9 mouse cellular contexts compared by ENCODE assay signal in the genomic region with DNA sequence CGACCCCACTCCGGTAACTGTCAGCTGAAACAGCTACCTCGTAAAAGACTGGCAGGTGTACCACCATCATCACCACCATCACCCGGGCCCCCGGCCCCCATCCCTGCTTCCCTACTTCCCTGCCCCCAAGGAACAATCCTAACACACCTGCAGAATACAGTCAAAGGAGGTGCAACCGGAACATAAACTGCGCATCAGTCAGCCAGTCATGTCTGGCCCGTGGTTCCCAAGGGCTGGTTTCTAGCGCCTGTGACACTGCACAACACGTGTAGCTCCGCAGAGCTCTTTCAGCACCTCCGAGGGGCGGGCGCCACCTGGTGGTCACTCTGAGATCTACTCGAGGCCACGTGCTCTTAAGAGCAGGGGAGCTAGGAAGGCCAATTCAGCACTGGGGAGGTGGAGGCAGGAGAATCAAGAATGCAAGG. TPM values are rescaled to one million over a fixed set of nuclear protein-coding genes. Genes with fewer than 3 reads are reported as not detected.
DNase-seq lines count a peak whose midpoint lies in the region; ATAC-seq and TF ChIP-seq lines count a peak whose summit lies in the region.
"Had no signal": no experiment of that assay in that cellular context is flagged by ENCODE, and none has a peak within 500 bp of the region (broad histone marks: within the 10 kb centered on the region; RNA-seq: fewer than 3 reads in every experiment).

No protein-coding gene starts in this region.

- no peaks in the 10 kb centered on the region for H3K27me3 ChIP-seq in E14TG2a.4 (ENCODE audit: insufficient read depth, low read length)
- H3K27me3 ChIP-seq in forebrain, embryonic 14.5 days (replicated peaks; ENCODE audit: control insufficient read depth, insufficient read depth, low read length), result no peaks in the 10 kb centered on the region
- H3K27me3 ChIP-seq in lung, embryonic 14.5 days (ENCODE audit: insufficient read depth, low read length), result no peaks in the 10 kb centered on the region
- no peaks in the 10 kb centered on the region for H3K27me3 ChIP-seq in thymus, adult 2 months (ENCODE audit: control insufficient read depth, insufficient read depth, low read length)
- H3K27me3 ChIP-seq: heart, embryonic 15.5 days had no signal

- DNase-seq in c-Kit-positive CD71-positive TER-119-positive erythroid progenitor cells, embryonic 14.5 days (ENCODE audit: low spot score), result peak; percentile 68
- peak; percentile 93 for DNase-seq in forebrain, embryonic 14.5 days (ENCODE audit: low spot score)
- peak; percentile 94 for DNase-seq in heart, postnatal 4 days
- peak; percentile 82 to 95 for DNase-seq in layer of hippocampus, adult 2 months (ENCODE audit: low spot score in 2 of 2)
- DNase-seq in lung, embryonic 14.5 days, result peak; percentile 97
- peak; percentile 90 for DNase-seq in thymus, adult 2 months

- peaks cover 16% of the 10 kb centered on the region; the same call in 1 of the 2 replicates for H3K36me3 ChIP-seq in E14TG2a.4 (ENCODE audit: insufficient read depth, low read length)
- H3K36me3 ChIP-seq in forebrain, embryonic 14.5 days (ENCODE audit: control insufficient read depth, insufficient read depth, low read length), result no peaks in the 10 kb centered on the region
- H3K36me3 ChIP-seq in lung, embryonic 14.5 days (ENCODE audit: insufficient read depth), result no peaks in the 10 kb centered on the region
- H3K36me3 ChIP-seq in thymus, adult 2 months (ENCODE audit: control insufficient read depth, insufficient read depth, low read length), result no peaks in the 10 kb centered on the region
- H3K36me3 ChIP-seq: heart, embryonic 15.5 days had no signal

- no peak for TF ChIP-seq POLR2A in olfactory bulb, adult 2 months (IDR thresholded peaks at IDR 0.05; ENCODE audit: insufficient read depth, low read depth, low read length)
- no peak for TF ChIP-seq POLR2A in thymus, adult 2 months (IDR thresholded peaks at IDR 0.05; ENCODE audit: control insufficient read depth, extremely low read depth, insufficient read depth, low read length, poor library complexity)

- TF ChIP-seq CTCF in E14TG2a.4 (conservative IDR thresholded peaks at IDR 0.05; ENCODE audit: low read length), result peak; percentile 63
- TF ChIP-seq CTCF in layer of hippocampus, adult 2 months (conservative IDR thresholded peaks at IDR 0.05), result peak; percentile 94
- peak; percentile 99 for TF ChIP-seq CTCF in lung, embryonic 14.5 days (IDR thresholded peaks at IDR 0.05; ENCODE audit: low read depth)
- TF ChIP-seq CTCF in olfactory bulb, adult 2 months (IDR thresholded peaks at IDR 0.05; ENCODE audit: insufficient read depth, low read depth, low read length), result peak; percentile 90
- TF ChIP-seq CTCF in thymus, adult 2 months (IDR thresholded peaks at IDR 0.05; ENCODE audit: borderline replicate concordance, control insufficient read depth, extremely low read depth, insufficient read depth, low read length, poor library complexity), result peak; percentile 95

- no peak overlapping the region for H3K27ac ChIP-seq in forebrain, embryonic 14.5 days (ENCODE audit: low read depth, low read length)
- no peak overlapping the region for H3K27ac ChIP-seq in layer of hippocampus, adult 2 months
- no peak overlapping the region for H3K27ac ChIP-seq in lung, embryonic 14.5 days (ENCODE audit: low read depth)
- H3K27ac ChIP-seq in olfactory bulb, adult 2 months (ENCODE audit: insufficient read depth, low read depth, low read length), result no peak overlapping the region
- no peak overlapping the region for H3K27ac ChIP-seq in thymus, adult 2 months (ENCODE audit: control insufficient read depth, insufficient read depth, low read length)
- H3K27ac ChIP-seq: heart, embryonic 15.5 days had no signal

- H3K4me2 ChIP-seq in forebrain, embryonic 14.5 days (ENCODE audit: low read length), result no peak overlapping the region
- no peak overlapping the region for H3K4me2 ChIP-seq in lung, embryonic 14.5 days
- H3K4me2 ChIP-seq: heart, embryonic 15.5 days had no signal

- peaks cover 88% of the 10 kb centered on the region for H3K4me1 ChIP-seq in E14TG2a.4 (replicated peaks; ENCODE audit: low read depth, low read length)
- H3K4me1 ChIP-seq in forebrain, embryonic 14.5 days (ENCODE audit: control insufficient read depth, insufficient read depth, low read length), result no peaks in the 10 kb centered on the region
- H3K4me1 ChIP-seq in lung, embryonic 14.5 days (ENCODE audit: insufficient read depth), result no peaks in the 10 kb centered on the region
- no peaks in the 10 kb centered on the region for H3K4me1 ChIP-seq in olfactory bulb, adult 2 months (ENCODE audit: control insufficient read depth, insufficient read depth, low read length)
- no peaks in the 10 kb centered on the region for H3K4me1 ChIP-seq in thymus, adult 2 months (replicated peaks; ENCODE audit: control insufficient read depth, insufficient read depth, low read length)
- H3K4me1 ChIP-seq: heart, embryonic 15.5 days had no signal

- ATAC-seq in forebrain, embryonic 14.5 days, result peak; percentile 95
- peak; percentile 91 for ATAC-seq in lung, embryonic 14.5 days (ENCODE audit: insufficient read depth)

- peak overlapping the region; percentile 84 for H3K4me3 ChIP-seq in E14TG2a.4 (replicated peaks; ENCODE audit: low read length)
- no peak overlapping the region for H3K4me3 ChIP-seq in forebrain, embryonic 14.5 days (ENCODE audit: low read depth, low read length)
- H3K4me3 ChIP-seq in layer of hippocampus, adult 2 months, result no peak overlapping the region
- no peak overlapping the region for H3K4me3 ChIP-seq in lung, embryonic 14.5 days (ENCODE audit: low read depth, low read length)
- H3K4me3 ChIP-seq in olfactory bulb, adult 2 months (ENCODE audit: insufficient read depth, low read depth, low read length), result no peak overlapping the region
- no peak overlapping the region for H3K4me3 ChIP-seq in thymus, adult 2 months (ENCODE audit: control insufficient read depth, insufficient read depth, low read length)
- H3K4me3 ChIP-seq: heart, embryonic 15.5 days had no signal

- H3K9ac ChIP-seq in forebrain, embryonic 14.5 days (ENCODE audit: low read length), result no peak overlapping the region
- no peak overlapping the region for H3K9ac ChIP-seq in lung, embryonic 14.5 days
- H3K9ac ChIP-seq: heart, embryonic 15.5 days had no signal

- H3K9me3 ChIP-seq in E14TG2a.4 (ENCODE audit: low read length), result peaks cover 31% of the 10 kb centered on the region
- H3K9me3 ChIP-seq in forebrain, embryonic 14.5 days (replicated peaks; ENCODE audit: control insufficient read depth, low read length), result no peaks in the 10 kb centered on the region
- H3K9me3 ChIP-seq in lung, embryonic 14.5 days (ENCODE audit: low read depth, low read length), result no peaks in the 10 kb centered on the region
- H3K9me3 ChIP-seq: heart, embryonic 15.5 days had no signal

- WGBS in forebrain, embryonic 14.5 days, result 32% methylated on average over 16 of the region's 16 CpGs
- 29% methylated on average over 16 of the region's 16 CpGs for WGBS in lung, embryonic 14.5 days
- WGBS in olfactory bulb, adult 2 months, result 30% methylated on average over 16 of the region's 16 CpGs
- WGBS in thymus, adult 2 months, result 30% methylated on average over 16 of the region's 16 CpGs

RNA-seq across cellular contexts. Expression of gene Pole4, which starts 2.6 kb away (rescaled TPM):
- 126 and 134 TPM in 2 replicates for polyA plus RNA-seq in forebrain, embryonic 14.5 days (2014; fragmentation: Nextera tagmentation; extraction: Ambion mirVana)
- total RNA-seq in heart, postnatal 4 days (2021), result 10 to 100 TPM; 47.0 to 47.2 TPM
- 10 to 100 TPM; 36.4 to 36.7 TPM for total RNA-seq in layer of hippocampus, adult 2 months (2021)
- polyA plus RNA-seq in lung, embryonic 14.5 days (2014; fragmentation: Nextera tagmentation; extraction: Ambion mirVana), result 116 and 119 TPM in 2 replicates
- polyA plus RNA-seq in olfactory bulb, adult 2 months (2012; ENCODE audit: insufficient read depth, insufficient read length, low replicate concordance, missing spikeins), result not detected in 2 replicates
- polyA plus RNA-seq in thymus, adult 2 months (2012; rRNA removed), result 19.2 and 20.4 TPM in 2 replicates
